In genomic region chr13:69631111-69631510, GRCm38 (mm10) we compare ENCODE assay signal across 18 mouse cellular contexts. TPM values are rescaled to one million over a fixed set of nuclear protein-coding genes. Genes with fewer than 3 reads are reported as not detected.
A peak's percentile ranks its signal among the peaks of the same experiment; 100 is the strongest.
DNase-seq lines count a peak whose midpoint lies in the region; ATAC-seq and TF ChIP-seq lines count a peak whose summit lies in the region.
"Had no signal": no experiment of that assay in that cellular context is flagged by ENCODE, and none has a peak within 500 bp of the region (broad histone marks: within the 10 kb centered on the region; RNA-seq: fewer than 3 reads in every experiment).

No protein-coding gene starts in this region.

- in situ Hi-C loops in Patski (cut with MboI; ENCODE audit: low pct_unique_long_range_greater_than_20kb) = no loop called here

- DNase-seq in kidney, adult 11 months = peak; percentile 16
- no peak for DNase-seq in kidney, postnatal 10 days
- peak; percentile 61 for DNase-seq in kidney, adult 9 months
- DNase-seq in Patski (ENCODE audit: low read depth, low spot score) = no peak
- no peak for DNase-seq in midbrain, embryonic 14.5 days
- DNase-seq: adrenal gland, adult 8-10 months; adrenal gland, postnatal 14 days; adrenal gland, postnatal 36 days; cerebellum, adult 11-12 months; cerebellum, adult 2 months; cerebellum, adult 9-10 months; cerebellum, postnatal 25 days had no signal

- no peak overlapping the region for H3K9ac ChIP-seq in kidney, embryonic 16.5 days (replicated peaks; ENCODE audit: low read length)
- H3K9ac ChIP-seq in midbrain, embryonic 14.5 days (replicated peaks; ENCODE audit: low read length) = no peak overlapping the region
- H3K9ac ChIP-seq: embryonic facial prominence, embryonic 12.5 days; forebrain, embryonic 13.5 days; forebrain, embryonic 15.5 days had no signal

- no peaks in the 10 kb centered on the region for H3K9me3 ChIP-seq in kidney, embryonic 16.5 days (ENCODE audit: low read length)
- no peaks in the 10 kb centered on the region for H3K9me3 ChIP-seq in midbrain, embryonic 14.5 days (ENCODE audit: control insufficient read depth, low read length)
- H3K9me3 ChIP-seq: embryonic facial prominence, embryonic 10.5 days; embryonic facial prominence, embryonic 12.5 days; forebrain, embryonic 13.5 days; forebrain, embryonic 15.5 days had no signal

- CTCF ChIA-PET in Patski (lab: Charles Lee) = interaction anchor here (1.0 to 2.4 kb wide), 2 partner anchors 23 to 78 kb away, joined by 3 to 6 read pairs; no protein-coding TSS in a partner anchor

- 92% methylated on average over 3 of the region's 3 CpGs for WGBS in kidney, embryonic 16.5 days
- 93% methylated on average over 3 of the region's 3 CpGs for WGBS in midbrain, embryonic 14.5 days

- POLR2A ChIA-PET in Patski (lab: Charles Lee) = no interaction called here

- no peak overlapping the region for H3K4me2 ChIP-seq in kidney, embryonic 16.5 days (replicated peaks; ENCODE audit: low read depth, low read length)
- H3K4me2 ChIP-seq in midbrain, embryonic 14.5 days (ENCODE audit: low read length) = no peak overlapping the region
- H3K4me2 ChIP-seq: embryonic facial prominence, embryonic 12.5 days; forebrain, embryonic 13.5 days; forebrain, embryonic 15.5 days had no signal

- ATAC-seq in kidney, embryonic 16.5 days (ENCODE audit: low FRiP score, low TSS enrichment) = no peak
- ATAC-seq in Patski = peak; percentile 12
- no peak for ATAC-seq in midbrain, embryonic 14.5 days (ENCODE audit: low FRiP score, low TSS enrichment)
- ATAC-seq: activated CD4-positive, CD25-positive, alpha-beta regulatory T cell, adult 4 months; forebrain, embryonic 13.5 days; forebrain, embryonic 15.5 days had no signal

- H3K4me1 ChIP-seq in kidney, embryonic 16.5 days (ENCODE audit: insufficient read depth, low read length) = no peaks in the 10 kb centered on the region
- no peaks in the 10 kb centered on the region for H3K4me1 ChIP-seq in midbrain, embryonic 14.5 days (ENCODE audit: control insufficient read depth, insufficient read depth, low read length)
- H3K4me1 ChIP-seq: embryonic facial prominence, embryonic 10.5 days; embryonic facial prominence, embryonic 12.5 days; forebrain, embryonic 13.5 days; forebrain, embryonic 15.5 days had no signal

- H3K36me3 ChIP-seq in kidney, embryonic 16.5 days (ENCODE audit: insufficient read depth, low read length) = peaks cover 88% of the 10 kb centered on the region
- H3K36me3 ChIP-seq in midbrain, embryonic 14.5 days (ENCODE audit: control insufficient read depth, insufficient read depth, low read length) = peaks cover 98% of the 10 kb centered on the region

- H3K27me3 ChIP-seq in kidney, embryonic 16.5 days (ENCODE audit: insufficient read depth, low read length) = no peaks in the 10 kb centered on the region
- H3K27me3 ChIP-seq in Patski = no peaks in the 10 kb centered on the region
- H3K27me3 ChIP-seq in midbrain, embryonic 14.5 days (ENCODE audit: control insufficient read depth, insufficient read depth, low read length) = no peaks in the 10 kb centered on the region
- H3K27me3 ChIP-seq: embryonic facial prominence, embryonic 12.5 days; forebrain, embryonic 13.5 days; forebrain, embryonic 15.5 days had no signal

- TF ChIP-seq CTCF in Patski (IDR thresholded peaks at IDR 0.05) = no peak

- H3K4me3 ChIP-seq in kidney, embryonic 16.5 days (ENCODE audit: low read length) = no peak overlapping the region
- no peak overlapping the region for H3K4me3 ChIP-seq in midbrain, embryonic 14.5 days (replicated peaks; ENCODE audit: low read depth, low read length)
- H3K4me3 ChIP-seq: embryonic facial prominence, embryonic 10.5 days; embryonic facial prominence, embryonic 12.5 days; forebrain, embryonic 13.5 days; forebrain, embryonic 15.5 days had no signal

- H3K27ac ChIP-seq in kidney, embryonic 16.5 days (ENCODE audit: low read length) = no peak overlapping the region
- H3K27ac ChIP-seq in midbrain, embryonic 14.5 days (replicated peaks; ENCODE audit: low read depth, low read length) = no peak overlapping the region
- H3K27ac ChIP-seq: embryonic facial prominence, embryonic 10.5 days; embryonic facial prominence, embryonic 12.5 days; forebrain, embryonic 13.5 days; forebrain, embryonic 15.5 days had no signal

RNA-seq across cellular contexts. Expression of gene Srd5a1, which starts 19.9 kb away (rescaled TPM):
- 25.0 and 27.7 TPM in 2 replicates for polyA plus RNA-seq in kidney, embryonic 16.5 days (2015; fragmentation: Nextera tagmentation; extraction: Ambion mirVana)
- 122 TPM for polyA plus RNA-seq in Patski (2021)
- 21.8 and 25.5 TPM in 2 replicates for polyA plus RNA-seq in midbrain, embryonic 14.5 days (2014; fragmentation: Nextera tagmentation; extraction: Ambion mirVana)

Comparison
In these comparisons a context has a peak if more than half of its experiments do, and no peak if none do; other contexts are left out.
1. DNase-seq: peak in kidney, adult 11 months (single experiment) and kidney, adult 9 months (single experiment); none in kidney, postnatal 10 days (single experiment), Patski (single experiment) and midbrain, embryonic 14.5 days (single experiment).